Mouse (Mus musculus) heart, embryonic 15.5 days (tissue): Measurements from ENCODE around the gene Tbl1x. TPM values are rescaled to one million over a fixed set of nuclear protein-coding genes. Genes with fewer than 3 reads are reported as not detected.

ENCODE experiments used
- ATAC-seq: fragments of 200-750 bp; cut with Nextera tagmentation; replicated peaks from 2 replicates; pipeline ENCODE4 v1.8.0; 2017; ENCODE audit warnings: low read depth, moderate TSS enrichment; ENCODE audit not compliant: insufficient number of reproducible peaks, insufficient read depth, low FRiP score
- H3K27ac ChIP-seq: fragments of 300-500 bp; sonication (generic); 2 replicates; pipeline ENCODE4 v1.5.1; 2015; ENCODE audit warnings: mild to moderate bottlenecking, inconsistent platforms
- H3K27me3 ChIP-seq: fragments of 300-500 bp; sonication (generic); 2 replicates; pipeline ENCODE4 v1.6.1; 2015; ENCODE audit warnings: inconsistent platforms
- H3K36me3 ChIP-seq: fragments of 300-500 bp; sonication (generic); 2 replicates; pipeline ENCODE4 v1.6.1; 2015; ENCODE audit warnings: mild to moderate bottlenecking, inconsistent platforms
- H3K4me1 ChIP-seq: fragments of 300-500 bp; sonication (generic); replicated peaks from 2 replicates; pipeline ENCODE4 v1.6.1; 2015; ENCODE audit warnings: inconsistent platforms
- H3K4me2 ChIP-seq: fragments of 300-500 bp; sonication (generic); 2 replicates; pipeline ENCODE4 v1.6.1; 2015; ENCODE audit warnings: inconsistent platforms, mild to moderate bottlenecking, moderate library complexity
- H3K4me3 ChIP-seq: fragments of 300-500 bp; sonication (generic); 2 replicates; pipeline ENCODE4 v1.5.1; 2015; ENCODE audit warnings: mild to moderate bottlenecking, inconsistent platforms
- H3K9ac ChIP-seq: fragments of 300-500 bp; sonication (generic); 2 replicates; pipeline ENCODE4 v1.6.1; 2015; ENCODE audit warnings: mild to moderate bottlenecking, inconsistent platforms
- H3K9me3 ChIP-seq: fragments of 300-500 bp; sonication (generic); replicated peaks from 2 replicates; pipeline ENCODE4 v1.6.1; 2016; ENCODE audit warnings: inconsistent platforms
- WGBS: fragments of 180-500 bp; shearing (Covaris S2); methylation state at CpG from one replicate; pipeline ENCODE4 v1.1.7; 2015; ENCODE audit warnings: mixed read lengths; 5-methylcytosine and 5-hydroxymethylcytosine counted together
- polyA plus RNA-seq: library from polyadenylated mRNA; unstranded; fragments of >200 nt; fragmentation: Nextera tagmentation; extraction: Ambion mirVana; gene quantifications from 2 replicates; pipeline ENCODE4 v1.2.1, GENCODE M21; 2015

Gene Tbl1x
- polyA plus RNA-seq, 1 experiment from 2014 or later, result 53.3 TPM

DNA sequence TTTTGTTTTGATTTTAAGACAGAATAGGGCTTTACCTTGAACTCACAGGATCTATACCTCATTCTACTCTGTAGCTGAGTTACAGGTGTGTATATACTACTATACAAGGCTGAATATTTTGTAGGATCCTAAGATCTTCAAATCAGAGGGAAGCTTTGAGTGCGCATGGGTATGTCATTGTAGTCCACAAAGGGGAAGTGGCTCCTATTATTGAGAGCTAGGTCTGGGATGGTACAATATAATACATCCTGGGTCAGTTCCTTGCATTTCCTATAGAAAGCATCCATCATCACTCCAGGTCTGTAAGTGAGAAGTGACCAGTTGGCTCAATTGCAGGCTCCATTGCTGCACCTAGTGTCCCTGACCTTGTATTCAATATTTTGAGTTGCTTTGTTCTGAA, 102.2 kb downstream of the Tbl1x start:
- H3K27ac ChIP-seq, result no peak overlapping the region
- H3K9ac ChIP-seq, result no peak overlapping the region
- H3K4me1 ChIP-seq, result peaks cover 16% of the 10 kb centered on the region
- ATAC-seq, result no peak
- H3K27me3 ChIP-seq, result no peaks in the 10 kb centered on the region
- H3K4me2 ChIP-seq, result no peak overlapping the region
- H3K4me3 ChIP-seq, result no peak overlapping the region
- WGBS, result 77% methylated on average over 1 of the region's 1 CpGs
- no peaks in the 10 kb centered on the region for H3K9me3 ChIP-seq
- no peaks in the 10 kb centered on the region for H3K36me3 ChIP-seq

DNA sequence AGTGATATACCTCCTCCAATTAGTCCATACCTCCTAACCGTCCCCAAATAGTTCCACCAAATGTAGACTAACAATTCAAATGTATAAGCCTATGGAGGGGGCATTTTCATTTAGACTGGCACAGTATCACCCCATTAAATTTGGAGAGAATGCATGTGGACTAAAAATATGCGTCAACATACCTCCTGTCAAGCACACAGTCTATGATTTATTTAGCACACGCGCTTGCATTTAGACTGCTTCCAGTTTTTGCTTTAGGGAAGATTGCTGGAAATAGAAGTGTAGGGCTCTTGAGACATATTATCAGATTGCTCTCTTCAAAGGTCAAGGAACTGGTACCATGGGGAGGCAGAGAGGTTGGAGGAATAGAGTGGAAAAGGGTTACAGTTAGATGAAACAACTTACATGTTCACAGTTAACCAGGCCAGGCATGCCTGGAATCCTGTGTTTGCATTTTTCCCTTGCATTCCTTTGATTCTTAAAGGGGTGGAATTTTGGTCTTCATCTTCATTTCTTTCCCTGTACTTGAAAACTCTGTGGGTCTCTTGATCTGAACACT, 105.0 kb downstream of the Tbl1x start:
- peaks cover 10% of the 10 kb centered on the region for H3K4me1 ChIP-seq
- WGBS, result 41% methylated on average over 4 of the region's 4 CpGs
- H3K27ac ChIP-seq, result peak overlapping the region; percentile 81

GRCm38 (mm10) chrX:77617368-77618144, 106.7 kb downstream of the Tbl1x start:
- Histone ChIP-seq H3K27me3 (no peaks in the 10 kb centered on the region), H3K4me2 (0 out of 2 replicates have a peak overlapping the region, but pooled peaks have one; percentile 4), H3K4me3 (no peak overlapping the region), H3K36me3 (no peaks in the 10 kb centered on the region), H3K4me1 (peaks cover 7% of the 10 kb centered on the region), H3K9me3 (no peaks in the 10 kb centered on the region), H3K27ac (peak overlapping the region; percentile 81), H3K9ac (no peak overlapping the region)
- ATAC-seq, result peak; percentile 79
- 53% methylated on average over 6 of the region's 6 CpGs for WGBS

More for the DNA sequence above, 105.0 kb downstream of the Tbl1x start:
- Histone ChIP-seq H3K4me3 (no peak overlapping the region), H3K4me2 (no peak overlapping the region), H3K9ac (no peak overlapping the region), H3K9me3 (no peaks in the 10 kb centered on the region), H3K36me3 (no peaks in the 10 kb centered on the region), H3K27me3 (no peaks in the 10 kb centered on the region)
- ATAC-seq, result no peak

GRCm38 (mm10) chrX:77630439-77630838, 119.6 kb downstream of the Tbl1x start:
- Histone ChIP-seq H3K4me2 (no peak overlapping the region), H3K27ac (no peak overlapping the region), H3K4me3 (no peak overlapping the region), H3K4me1 (no peaks in the 10 kb centered on the region; the same call in 1 of the 2 replicates), H3K9ac (no peak overlapping the region), H3K36me3 (no peaks in the 10 kb centered on the region), H3K9me3 (no peaks in the 10 kb centered on the region), H3K27me3 (no peaks in the 10 kb centered on the region)
- ATAC-seq, result no peak
- 63% methylated on average over 2 of the region's 2 CpGs for WGBS

GRCm38 (mm10) chrX:77636499-77636898, 125.7 kb downstream of the Tbl1x start:
- Histone ChIP-seq H3K36me3 (no peaks in the 10 kb centered on the region), H3K4me2 (no peak overlapping the region), H3K4me3 (no peak overlapping the region), H3K27me3 (no peaks in the 10 kb centered on the region), H3K27ac (no peak overlapping the region), H3K9me3 (no peaks in the 10 kb centered on the region), H3K9ac (no peak overlapping the region), H3K4me1 (no peaks in the 10 kb centered on the region)
- 68% methylated on average over 3 of the region's 3 CpGs for WGBS
- no peak for ATAC-seq

DNA sequence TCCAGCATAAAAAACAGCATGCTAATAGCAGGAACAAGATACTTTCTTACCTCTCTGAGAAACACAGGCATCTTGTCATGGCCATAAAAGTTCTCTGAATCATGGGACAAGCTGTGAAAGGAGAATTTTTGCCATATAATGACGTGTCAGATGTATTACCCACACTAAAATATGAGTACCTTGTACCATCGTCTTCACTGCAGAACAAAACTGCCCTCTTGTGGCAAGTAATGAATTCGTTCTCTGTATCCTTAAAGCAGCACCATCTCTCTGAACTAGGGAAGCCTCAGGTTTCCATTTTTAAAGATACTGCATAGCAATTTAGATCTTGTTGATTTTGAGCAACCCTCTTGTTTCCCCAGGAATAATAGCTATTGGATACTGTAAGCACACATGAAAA, 127.3 kb downstream of the Tbl1x start:
- WGBS, result 8% methylated on average over 3 of the region's 3 CpGs
- no peak for ATAC-seq

DNA sequence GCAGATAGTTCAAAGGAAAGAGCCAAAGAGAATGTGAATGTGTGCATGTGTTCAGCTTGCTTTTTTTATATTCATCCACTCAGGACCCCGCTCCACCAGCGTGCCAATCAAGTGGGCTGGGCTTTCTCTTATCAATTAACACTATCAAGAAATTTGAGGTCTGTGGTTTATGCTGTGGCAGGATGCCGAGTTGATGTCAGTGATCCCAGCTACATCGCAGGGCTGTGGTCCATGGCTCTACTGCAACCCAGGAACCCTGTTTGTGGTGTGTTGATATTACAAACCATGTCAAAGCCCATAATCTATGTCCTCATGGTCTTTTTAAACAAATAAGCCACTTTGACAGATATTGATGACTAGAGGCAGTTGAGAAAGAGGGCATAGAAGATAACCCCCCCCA, 129.5 kb downstream of the Tbl1x start:
- WGBS, result 60% methylated on average over 4 of the region's 4 CpGs
- H3K27ac ChIP-seq, result no peak overlapping the region
- no peak overlapping the region for H3K9ac ChIP-seq
- no peaks in the 10 kb centered on the region for H3K36me3 ChIP-seq
- H3K4me2 ChIP-seq, result no peak overlapping the region
- H3K27me3 ChIP-seq, result no peaks in the 10 kb centered on the region
- H3K4me3 ChIP-seq, result no peak overlapping the region
- H3K9me3 ChIP-seq, result no peaks in the 10 kb centered on the region
- no peak for ATAC-seq
- H3K4me1 ChIP-seq, result no peaks in the 10 kb centered on the region

More for the DNA sequence above, 127.3 kb downstream of the Tbl1x start:
- H3K9me3 ChIP-seq, result no peaks in the 10 kb centered on the region
- H3K27ac ChIP-seq, result no peak overlapping the region
- H3K27me3 ChIP-seq, result no peaks in the 10 kb centered on the region
- H3K36me3 ChIP-seq, result no peaks in the 10 kb centered on the region
- H3K4me3 ChIP-seq, result no peak overlapping the region
- H3K9ac ChIP-seq, result no peak overlapping the region
- H3K4me2 ChIP-seq, result no peak overlapping the region
- H3K4me1 ChIP-seq, result no peaks in the 10 kb centered on the region

DNA sequence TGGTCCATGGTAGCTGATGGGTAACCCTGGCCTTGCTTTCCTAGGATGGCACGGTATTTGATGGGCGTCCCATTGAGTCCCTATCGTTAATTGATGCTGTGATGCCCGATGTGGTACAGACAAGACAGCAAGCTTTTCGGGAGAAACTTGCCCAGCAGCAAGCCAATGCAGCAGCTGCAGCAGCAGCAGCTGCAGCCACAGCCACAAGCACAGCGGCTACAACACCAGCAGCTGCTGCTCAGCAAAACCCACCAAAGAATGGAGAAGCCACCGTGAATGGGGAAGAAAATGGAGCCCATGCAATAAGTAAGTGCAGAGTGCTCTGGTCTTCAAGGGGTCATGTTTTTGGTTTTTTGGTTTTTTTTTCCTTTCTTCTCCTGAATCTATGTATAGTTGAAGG, 135.4 kb downstream of the Tbl1x start:
- no peak overlapping the region for H3K9ac ChIP-seq
- peaks cover 14% of the 10 kb centered on the region for H3K36me3 ChIP-seq
- no peaks in the 10 kb centered on the region for H3K4me1 ChIP-seq
- H3K27me3 ChIP-seq, result no peaks in the 10 kb centered on the region
- H3K27ac ChIP-seq, result no peak overlapping the region
- ATAC-seq, result no peak
- no peaks in the 10 kb centered on the region for H3K9me3 ChIP-seq
- H3K4me2 ChIP-seq, result no peak overlapping the region
- 89% methylated on average over 7 of the region's 7 CpGs for WGBS
- H3K4me3 ChIP-seq, result no peak overlapping the region

- peaks cover 21% of the 10 kb centered on the region for H3K36me3 ChIP-seq
- WGBS, result 94% methylated on average over 2 of the region's 2 CpGs
Observed at GRCm38 (mm10) chrX:77650246-77650645, 139.4 kb downstream of the Tbl1x start.

DNA sequence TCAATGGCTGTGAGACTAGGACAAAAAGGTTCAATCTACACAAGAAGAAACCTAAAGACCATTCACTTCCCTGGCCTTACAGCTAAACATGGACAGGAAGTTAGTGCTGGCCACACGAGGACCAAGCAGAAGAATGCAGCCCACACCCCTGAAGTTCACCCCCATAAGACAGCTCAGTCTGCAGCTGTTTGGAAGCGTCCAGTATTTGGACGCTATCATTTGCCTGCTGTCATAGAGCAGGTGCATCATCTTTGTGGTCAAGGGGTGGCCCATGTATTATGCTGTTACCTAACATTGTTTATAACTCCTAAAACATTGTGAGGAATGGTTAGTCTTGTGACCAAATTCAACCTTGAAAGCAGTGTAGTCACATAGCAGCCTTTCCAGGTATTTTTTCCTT, 151.2 kb downstream of the Tbl1x start:
- Histone ChIP-seq H3K27ac (no peak overlapping the region), H3K4me2 (no peak overlapping the region), H3K27me3 (no peaks in the 10 kb centered on the region), H3K9me3 (no peaks in the 10 kb centered on the region), H3K9ac (no peak overlapping the region), H3K36me3 (peaks cover 7% of the 10 kb centered on the region; the same call in 1 of the 2 replicates), H3K4me1 (no peaks in the 10 kb centered on the region), H3K4me3 (no peak overlapping the region)
- 78% methylated on average over 3 of the region's 3 CpGs for WGBS
- no peak for ATAC-seq

More at GRCm38 (mm10) chrX:77650246-77650645, 139.4 kb downstream of the Tbl1x start:
- no peaks in the 10 kb centered on the region for H3K27me3 ChIP-seq
- H3K9ac ChIP-seq, result no peak overlapping the region
- no peaks in the 10 kb centered on the region for H3K9me3 ChIP-seq
- no peak overlapping the region for H3K4me3 ChIP-seq
- ATAC-seq, result no peak
- H3K4me2 ChIP-seq, result no peak overlapping the region
- H3K4me1 ChIP-seq, result no peaks in the 10 kb centered on the region
- H3K27ac ChIP-seq, result no peak overlapping the region

DNA sequence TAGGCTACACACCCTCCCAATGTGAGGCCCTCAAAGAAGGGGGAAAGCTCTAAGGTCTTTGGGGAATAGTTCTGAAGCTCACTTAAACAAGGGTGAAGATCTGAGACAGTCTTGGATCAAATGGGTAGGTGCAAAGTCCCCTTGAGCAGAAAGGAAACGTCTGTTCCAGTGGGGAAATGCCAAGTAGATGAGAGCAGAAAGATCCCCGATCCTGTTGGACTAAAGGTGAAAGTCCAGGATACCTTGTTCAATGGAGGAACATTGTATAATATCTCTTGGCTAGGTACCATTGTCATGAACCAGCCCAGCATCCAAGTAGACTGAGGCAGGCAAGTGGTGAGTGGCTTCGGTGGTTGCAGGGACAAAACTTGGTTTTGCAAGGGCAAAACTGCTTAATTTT, 152.5 kb downstream of the Tbl1x start:
- 61% methylated on average over 3 of the region's 3 CpGs for WGBS
- no peak overlapping the region for H3K27ac ChIP-seq
- H3K4me1 ChIP-seq, result no peaks in the 10 kb centered on the region
- no peak overlapping the region for H3K4me3 ChIP-seq
- H3K9ac ChIP-seq, result no peak overlapping the region
- peaks cover 7% of the 10 kb centered on the region; the same call in 1 of the 2 replicates for H3K36me3 ChIP-seq
- no peaks in the 10 kb centered on the region for H3K27me3 ChIP-seq
- ATAC-seq, result no peak
- no peak overlapping the region for H3K4me2 ChIP-seq
- no peaks in the 10 kb centered on the region for H3K9me3 ChIP-seq

- Histone ChIP-seq H3K9ac (no peak overlapping the region), H3K27me3 (no peaks in the 10 kb centered on the region), H3K9me3 (no peaks in the 10 kb centered on the region), H3K4me1 (no peaks in the 10 kb centered on the region), H3K36me3 (peaks cover 7% of the 10 kb centered on the region; the same call in 1 of the 2 replicates), H3K4me3 (no peak overlapping the region), H3K4me2 (no peak overlapping the region), H3K27ac (no peak overlapping the region)
- 84% methylated on average over 2 of the region's 2 CpGs for WGBS
- ATAC-seq, result no peak
Observed at GRCm38 (mm10) chrX:77665030-77665429, 154.2 kb downstream of the Tbl1x start.
